Mouse (Mus musculus): ENCODE results near the gene Ocm. TPM values are rescaled to one million over a fixed set of nuclear protein-coding genes. Genes with fewer than 3 reads are reported as not detected.
A peak's percentile ranks its signal among the peaks of the same experiment; 100 is the strongest.
"Not testable (repeated sequence)": the region's sequence is repeated elsewhere in the genome, so short reads cannot be mapped to it uniquely, and the experiment has no call there.

Ocm gene
- total RNA-seq, 1 experiment from 2014 or later = not detected

DNA sequence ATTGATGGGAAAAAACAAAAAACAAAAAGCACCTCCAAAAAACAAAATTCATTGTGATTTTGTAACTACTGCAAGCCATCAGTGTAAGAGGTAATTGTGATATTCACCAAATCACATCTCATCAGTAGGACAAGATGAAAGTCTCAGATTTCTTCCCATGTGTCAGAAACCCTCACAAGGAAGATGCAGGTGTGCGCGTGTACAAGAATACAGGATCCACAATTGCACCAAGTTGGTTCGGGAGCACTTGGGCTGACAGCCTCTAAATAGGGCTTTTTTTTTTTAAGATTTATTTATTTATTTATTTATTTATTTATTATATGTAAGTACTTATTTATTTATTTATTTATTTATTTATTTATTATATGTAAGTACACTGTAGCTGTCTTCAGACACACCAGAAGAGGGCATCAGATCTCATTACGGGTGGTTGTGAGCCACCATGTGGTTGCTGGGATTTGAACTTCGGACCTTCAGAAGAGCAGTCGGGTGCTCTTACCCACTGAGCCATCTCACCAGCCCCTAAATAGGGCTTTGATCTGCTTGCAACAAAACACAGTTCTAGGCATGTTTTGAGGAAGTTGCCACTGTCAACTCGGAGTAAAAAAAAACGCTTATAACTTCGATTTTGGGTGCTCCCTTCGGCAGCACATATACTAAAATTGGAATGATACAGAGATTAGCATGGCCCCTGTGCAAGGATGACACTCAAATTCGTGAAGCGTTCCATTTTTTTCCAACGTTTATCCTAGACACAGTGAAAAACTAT is 12.9 kb downstream of the Ocm start:
- ATAC-seq (replicated peaks; ENCODE audit: insufficient number of reproducible peaks, low FRiP score, low TSS enrichment, poor library complexity, severe bottlenecking) = not testable (repeated sequence)

DNA sequence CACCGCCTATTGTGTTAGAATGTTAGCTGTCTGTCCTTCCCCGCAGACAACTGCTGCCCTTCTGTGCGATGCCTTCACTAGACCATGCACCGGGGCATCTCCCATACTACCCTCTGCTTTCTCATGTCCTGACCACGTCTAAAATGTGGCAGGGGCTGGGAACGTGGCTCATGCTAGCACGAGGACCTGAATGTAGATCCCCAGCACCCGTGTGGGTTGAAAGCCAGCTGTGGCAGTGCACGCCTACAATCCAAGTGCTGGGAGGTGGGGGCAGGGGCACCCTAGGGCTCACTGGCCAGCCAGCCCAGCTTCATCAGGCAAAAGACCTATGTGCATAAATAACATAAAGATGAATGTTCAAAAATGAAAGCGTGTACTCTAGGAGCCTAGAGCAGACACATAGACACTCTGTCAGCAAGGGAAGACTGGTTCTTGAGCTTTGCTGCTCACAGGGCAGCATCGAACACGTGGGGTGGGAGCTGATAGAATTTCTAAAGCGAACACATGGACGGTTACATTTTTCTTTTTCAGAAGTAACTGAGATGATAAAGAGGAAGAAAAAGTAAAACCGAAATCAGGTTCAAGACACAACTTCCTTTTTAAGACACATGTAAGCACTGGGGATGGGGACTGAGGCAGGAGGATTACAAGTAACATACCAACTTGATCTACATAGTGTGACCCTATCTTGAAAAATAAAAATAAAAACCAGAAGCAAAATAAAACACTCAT is 23.8 kb downstream of the Ocm start:
- peak; percentile 72 for ATAC-seq (replicated peaks; ENCODE audit: insufficient number of reproducible peaks, low FRiP score, low TSS enrichment, poor library complexity, severe bottlenecking)

DNA sequence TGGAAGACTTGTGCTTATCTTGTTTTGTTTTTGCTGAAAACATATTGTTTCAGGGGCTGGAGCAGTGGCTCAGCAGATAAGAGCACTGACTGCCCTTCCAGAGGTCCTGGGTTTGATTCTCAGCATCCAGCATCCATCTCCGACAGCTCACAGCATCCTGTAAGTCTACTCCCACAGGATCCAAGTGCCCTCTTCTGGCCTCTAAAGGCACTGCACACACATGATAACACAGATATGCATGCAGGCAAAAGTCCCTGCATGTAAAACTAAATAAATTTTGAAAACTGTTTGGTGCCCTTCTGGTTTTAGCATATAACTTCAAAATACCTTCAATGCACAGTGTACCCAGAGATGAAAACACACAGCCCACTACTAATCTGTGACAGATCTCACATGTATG is 27.1 kb downstream of the Ocm start:
- ATAC-seq (replicated peaks; ENCODE audit: insufficient number of reproducible peaks, low FRiP score, low TSS enrichment, poor library complexity, severe bottlenecking) = no peak

DNA sequence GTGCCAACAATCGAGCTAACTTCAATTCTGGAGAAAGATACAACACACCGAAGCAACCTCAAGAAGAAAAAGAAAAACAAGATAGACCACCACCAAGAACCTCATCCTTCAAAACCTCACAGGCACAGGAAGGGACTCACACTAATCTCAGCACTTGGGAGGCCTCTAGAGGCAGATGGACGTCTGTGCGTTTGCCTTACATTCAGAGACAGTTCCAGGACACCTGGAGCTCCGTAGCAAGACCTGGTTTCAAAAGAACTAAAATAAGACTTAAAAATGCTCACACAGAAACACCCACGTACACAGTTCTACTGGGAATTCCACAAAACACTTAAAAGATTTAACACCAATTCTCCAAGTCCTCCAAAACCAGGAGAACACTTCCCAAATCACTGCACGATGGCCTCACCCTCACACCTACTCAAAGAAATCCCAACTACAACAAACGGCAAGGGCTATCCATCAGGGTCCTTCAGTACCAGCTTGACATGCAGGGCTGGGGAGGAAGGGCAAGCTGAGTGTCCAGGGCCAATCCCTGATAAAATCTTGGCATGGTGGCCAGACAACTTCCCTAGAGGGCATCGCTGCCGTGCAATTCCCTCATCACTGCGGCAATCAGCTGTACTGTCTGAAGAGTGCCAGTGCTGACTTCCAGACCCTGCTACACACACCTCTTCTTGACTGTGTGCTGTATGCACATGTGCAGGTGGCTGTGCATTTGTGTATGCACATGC is 31.7 kb downstream of the Ocm start:
- ATAC-seq (replicated peaks; ENCODE audit: insufficient number of reproducible peaks, low FRiP score, low TSS enrichment, poor library complexity, severe bottlenecking) = no peak

DNA sequence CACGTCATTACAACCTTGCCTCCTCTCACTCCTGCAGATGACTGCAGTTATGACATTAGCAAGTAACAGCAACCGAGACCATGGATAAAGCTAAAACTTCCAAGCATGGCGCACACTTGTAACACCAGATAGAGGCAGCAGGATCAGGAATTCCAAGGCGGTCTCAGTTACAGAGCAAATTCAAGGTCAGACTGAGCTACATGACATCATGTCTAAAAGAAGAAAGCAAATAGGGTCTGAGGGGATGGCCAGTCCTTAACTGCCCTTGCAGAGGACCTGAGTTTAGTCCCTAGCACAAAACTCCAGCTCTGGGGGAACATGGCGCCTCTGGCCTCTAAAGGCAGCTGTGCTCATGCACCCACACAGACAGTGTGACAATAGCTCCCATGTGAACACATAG is 32.6 kb downstream of the Ocm start:
- ATAC-seq (replicated peaks; ENCODE audit: insufficient number of reproducible peaks, low FRiP score, low TSS enrichment, poor library complexity, severe bottlenecking) = no peak

DNA sequence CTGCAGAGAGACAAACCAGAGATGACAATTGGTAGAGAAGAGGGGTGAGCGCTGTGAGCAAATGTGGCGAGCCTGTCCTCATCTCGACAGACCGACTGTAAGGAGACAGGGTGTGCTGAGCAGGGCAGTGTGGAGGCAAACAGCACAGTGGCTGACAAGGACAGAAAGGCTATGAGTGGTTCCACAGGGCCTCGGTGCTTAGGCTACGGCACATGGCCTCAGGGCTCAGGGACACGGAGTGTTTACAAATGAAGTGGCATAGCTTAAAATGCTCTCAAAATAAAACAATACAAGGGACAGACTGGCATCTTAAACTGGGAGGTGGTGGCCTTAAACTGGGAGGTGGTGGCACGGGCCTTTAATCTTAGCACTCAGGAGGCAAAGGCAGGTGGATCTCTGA is 33.2 kb downstream of the Ocm start:
- ATAC-seq (replicated peaks; ENCODE audit: insufficient number of reproducible peaks, low FRiP score, low TSS enrichment, poor library complexity, severe bottlenecking) = no peak

DNA sequence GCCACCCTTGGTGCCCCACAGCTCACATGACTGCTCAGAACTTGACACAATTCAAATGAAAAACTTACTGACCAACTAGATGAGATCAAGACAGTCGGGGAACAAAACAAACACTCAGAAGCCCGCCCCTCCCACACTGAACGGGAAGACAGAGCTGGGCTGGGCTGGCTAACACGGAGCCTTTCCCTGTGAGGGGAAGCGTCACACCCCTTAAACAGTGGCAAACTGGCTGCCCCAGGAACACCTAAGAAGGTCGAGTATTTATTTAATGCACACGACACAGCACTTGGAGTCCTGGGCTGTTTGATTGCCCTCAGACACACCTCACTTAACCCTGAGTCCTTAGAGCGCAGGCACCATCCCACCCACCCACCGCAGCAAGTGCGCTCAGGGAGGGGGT is 33.8 kb downstream of the Ocm start:
- ATAC-seq (replicated peaks; ENCODE audit: insufficient number of reproducible peaks, low FRiP score, low TSS enrichment, poor library complexity, severe bottlenecking) = no peak

DNA sequence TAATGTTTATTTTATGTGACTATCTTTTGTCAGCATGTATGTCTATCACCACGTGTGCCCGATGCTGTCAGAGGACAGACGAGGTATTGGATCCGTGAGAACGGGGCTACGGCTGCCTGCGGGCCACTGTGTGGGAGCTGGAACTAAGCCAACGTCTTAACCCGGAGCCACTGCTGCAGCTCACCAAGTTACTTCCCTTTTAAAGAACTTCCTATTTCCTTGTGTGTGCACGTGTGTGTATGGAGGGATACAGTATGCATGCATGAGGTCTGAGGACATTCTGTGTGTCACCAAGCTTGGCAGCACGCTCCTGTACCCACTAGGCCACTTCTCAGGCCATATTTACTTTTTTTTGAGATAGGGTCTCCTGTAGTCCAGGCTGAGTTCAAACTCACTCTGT is 36.4 kb downstream of the Ocm start:
- peak; percentile 85 for ATAC-seq (replicated peaks; ENCODE audit: insufficient number of reproducible peaks, low FRiP score, low TSS enrichment, poor library complexity, severe bottlenecking)

DNA sequence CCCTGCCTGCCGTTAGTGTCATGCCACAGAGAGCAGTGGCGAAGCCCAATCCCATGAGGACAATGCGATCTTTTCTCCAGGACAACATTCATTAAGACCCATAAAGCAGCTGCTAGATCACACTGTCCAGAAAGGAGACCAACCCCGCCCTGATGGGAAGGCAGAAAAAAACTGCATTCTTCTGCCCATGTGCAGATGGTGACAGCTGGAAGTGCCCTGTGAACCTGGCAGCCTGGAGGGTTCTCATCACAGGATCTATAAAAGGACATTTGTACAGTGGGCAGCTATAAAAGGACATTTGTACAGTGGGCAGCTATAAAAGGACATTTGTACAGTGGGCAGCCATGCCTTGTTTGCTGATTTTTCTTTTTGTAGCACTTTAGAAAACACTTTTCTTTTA is 37.4 kb downstream of the Ocm start:
- no peak for ATAC-seq (replicated peaks; ENCODE audit: insufficient number of reproducible peaks, low FRiP score, low TSS enrichment, poor library complexity, severe bottlenecking)

DNA sequence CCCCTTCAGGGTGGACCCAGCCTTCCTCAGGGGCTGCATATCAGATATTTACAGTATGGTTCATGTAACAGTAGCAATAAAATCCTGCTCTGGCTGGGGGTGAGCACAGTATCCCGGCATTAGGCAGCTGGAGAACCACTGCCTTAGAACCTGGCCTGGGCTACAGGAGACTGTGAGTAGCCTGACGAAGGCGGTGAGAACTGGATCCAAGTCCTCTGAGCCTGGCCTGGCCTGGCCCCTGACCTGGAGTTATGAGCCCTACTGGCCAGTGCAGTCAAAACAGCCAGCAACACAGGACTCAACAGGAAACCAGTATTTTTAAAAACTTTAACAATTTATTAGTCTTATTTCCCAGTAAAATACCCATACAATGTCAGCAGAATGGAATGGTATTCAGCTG is 38.9 kb downstream of the Ocm start:
- no peak for ATAC-seq (replicated peaks; ENCODE audit: insufficient number of reproducible peaks, low FRiP score, low TSS enrichment, poor library complexity, severe bottlenecking)

DNA sequence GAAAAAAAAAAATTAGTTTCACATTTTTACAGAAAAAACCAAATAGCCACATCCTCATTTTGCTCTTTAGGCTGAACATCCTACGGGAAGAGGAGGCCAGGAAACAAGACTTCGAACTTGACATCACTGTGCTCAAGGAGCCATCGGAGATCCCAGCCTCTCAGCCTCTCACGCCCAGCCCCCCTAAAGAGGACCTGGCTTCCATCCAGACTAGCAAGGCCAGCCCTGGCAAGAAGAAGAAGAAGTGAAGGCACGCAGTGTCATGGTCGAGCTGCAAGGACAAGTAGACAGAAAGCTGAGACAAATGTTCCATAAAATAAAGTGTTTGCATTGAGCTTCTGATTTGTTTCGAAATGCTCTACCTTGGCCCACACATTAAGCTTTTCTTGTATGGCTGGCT is 41.1 kb downstream of the Ocm start:
- ATAC-seq (replicated peaks; ENCODE audit: insufficient number of reproducible peaks, low FRiP score, low TSS enrichment, poor library complexity, severe bottlenecking) = no peak

DNA sequence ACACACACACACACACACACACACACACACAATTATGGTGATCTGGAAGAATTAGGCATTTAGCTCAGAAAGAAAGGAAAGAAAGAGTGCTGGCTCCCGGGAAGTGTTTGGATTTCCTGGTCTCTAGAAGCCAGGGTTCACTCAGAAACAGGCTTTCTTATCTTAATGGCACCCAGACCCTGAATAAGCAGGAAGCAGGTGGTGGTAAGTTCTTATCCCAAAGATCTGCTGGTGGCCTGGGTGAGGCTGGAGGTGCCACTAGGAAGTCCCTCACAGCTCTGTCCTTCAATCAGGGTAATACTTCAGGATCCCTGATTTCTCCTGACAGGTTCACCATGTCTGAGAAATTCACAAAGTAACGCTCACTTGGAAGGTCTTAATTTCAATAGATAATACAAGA is 44.1 kb downstream of the Ocm start:
- no peak for ATAC-seq (replicated peaks; ENCODE audit: insufficient number of reproducible peaks, low FRiP score, low TSS enrichment, poor library complexity, severe bottlenecking)

DNA sequence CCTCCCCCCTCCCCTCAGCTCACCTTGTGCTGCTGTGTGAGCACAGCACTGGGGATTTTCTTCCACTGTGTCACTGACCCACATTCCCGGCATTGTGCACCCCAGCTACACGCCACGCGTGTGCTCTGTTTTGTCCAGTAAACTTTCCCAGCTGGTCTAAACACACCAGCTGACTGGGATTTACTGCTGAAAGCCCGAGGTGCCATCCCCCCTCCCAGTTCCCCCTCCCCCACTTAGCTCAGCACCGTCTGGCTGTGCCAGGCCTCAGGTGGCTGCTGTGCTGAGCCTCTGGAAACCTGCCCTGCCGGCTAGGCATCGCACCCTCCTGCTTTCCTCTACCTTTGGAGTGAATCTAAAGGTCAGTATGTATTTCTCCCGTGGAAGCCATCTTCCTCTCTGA is 45.6 kb downstream of the Ocm start:
- ATAC-seq (replicated peaks; ENCODE audit: insufficient number of reproducible peaks, low FRiP score, low TSS enrichment, poor library complexity, severe bottlenecking) = no peak

DNA sequence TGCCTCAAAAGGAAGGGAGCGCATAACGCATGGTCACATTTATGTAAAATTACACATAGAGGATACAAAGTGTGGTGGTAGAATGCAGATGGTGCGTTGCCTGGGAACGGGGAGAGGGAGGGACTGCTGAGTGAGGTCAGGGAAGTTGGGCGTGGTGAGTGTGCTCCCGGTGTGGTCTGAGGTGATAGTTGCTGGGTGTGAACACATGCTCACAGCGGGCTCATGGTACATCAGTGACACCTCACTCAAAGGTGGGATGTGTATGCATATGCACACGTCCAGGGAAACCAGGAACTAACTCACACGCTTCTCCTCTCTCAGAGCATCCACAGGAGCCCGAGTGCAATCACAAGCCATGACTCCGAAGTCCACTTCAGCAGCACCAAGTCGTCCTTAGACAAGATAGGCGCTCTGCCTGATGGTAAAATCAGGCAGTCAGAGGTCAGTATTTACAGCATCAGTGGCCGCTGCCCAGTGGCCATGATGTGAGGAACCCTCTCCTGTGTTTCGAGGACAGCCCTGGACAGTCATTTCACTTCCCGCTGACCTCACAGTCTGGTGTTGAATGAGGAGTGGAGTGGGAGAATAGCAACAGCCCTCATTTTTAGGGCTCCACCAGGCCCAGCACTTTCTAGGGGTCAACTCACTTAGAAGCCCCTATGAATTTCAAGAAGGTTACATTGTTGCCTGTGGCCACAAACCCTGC is 49.6 kb downstream of the Ocm start:
- 0 out of 2 replicates have a peak, but pooled peaks have one; percentile 55 for ATAC-seq (replicated peaks; ENCODE audit: insufficient number of reproducible peaks, low FRiP score, low TSS enrichment, poor library complexity, severe bottlenecking)

DNA sequence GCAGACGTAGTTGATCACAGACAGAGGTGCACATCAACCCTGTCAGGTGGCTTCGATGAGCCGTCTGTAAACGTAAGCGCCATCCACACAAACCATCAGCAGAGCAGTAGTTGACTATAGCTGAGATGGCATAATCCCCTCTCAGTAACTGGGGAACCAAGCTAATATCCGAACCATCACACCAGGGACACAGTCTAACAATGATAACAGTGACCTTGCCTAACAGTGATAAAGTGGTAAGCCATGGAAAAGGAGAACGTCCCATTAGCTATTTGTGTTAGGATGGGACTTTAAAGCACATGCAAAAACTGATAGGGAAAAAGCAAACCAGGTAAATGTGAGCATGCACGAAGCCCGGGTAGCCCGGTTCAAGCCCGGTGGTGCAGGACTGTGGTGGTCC is 50.2 kb downstream of the Ocm start:
- no peak for ATAC-seq (replicated peaks; ENCODE audit: insufficient number of reproducible peaks, low FRiP score, low TSS enrichment, poor library complexity, severe bottlenecking)

DNA sequence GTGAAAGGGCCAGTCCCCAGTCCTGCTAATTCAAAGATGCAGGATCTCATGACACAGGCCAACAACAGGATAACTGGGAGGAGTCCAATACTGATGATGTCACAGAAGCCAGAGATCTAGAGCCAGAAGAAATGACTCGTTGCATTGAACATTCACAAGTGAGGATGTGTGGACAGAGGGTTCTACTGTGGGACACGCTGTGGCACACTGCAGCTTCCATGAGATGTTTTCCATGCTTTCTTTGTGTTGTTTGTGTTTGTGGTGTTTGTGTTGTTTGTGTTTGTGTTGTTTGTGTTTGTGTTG is 50.9 kb downstream of the Ocm start:
- no peak for ATAC-seq (replicated peaks; ENCODE audit: insufficient number of reproducible peaks, low FRiP score, low TSS enrichment, poor library complexity, severe bottlenecking)

DNA sequence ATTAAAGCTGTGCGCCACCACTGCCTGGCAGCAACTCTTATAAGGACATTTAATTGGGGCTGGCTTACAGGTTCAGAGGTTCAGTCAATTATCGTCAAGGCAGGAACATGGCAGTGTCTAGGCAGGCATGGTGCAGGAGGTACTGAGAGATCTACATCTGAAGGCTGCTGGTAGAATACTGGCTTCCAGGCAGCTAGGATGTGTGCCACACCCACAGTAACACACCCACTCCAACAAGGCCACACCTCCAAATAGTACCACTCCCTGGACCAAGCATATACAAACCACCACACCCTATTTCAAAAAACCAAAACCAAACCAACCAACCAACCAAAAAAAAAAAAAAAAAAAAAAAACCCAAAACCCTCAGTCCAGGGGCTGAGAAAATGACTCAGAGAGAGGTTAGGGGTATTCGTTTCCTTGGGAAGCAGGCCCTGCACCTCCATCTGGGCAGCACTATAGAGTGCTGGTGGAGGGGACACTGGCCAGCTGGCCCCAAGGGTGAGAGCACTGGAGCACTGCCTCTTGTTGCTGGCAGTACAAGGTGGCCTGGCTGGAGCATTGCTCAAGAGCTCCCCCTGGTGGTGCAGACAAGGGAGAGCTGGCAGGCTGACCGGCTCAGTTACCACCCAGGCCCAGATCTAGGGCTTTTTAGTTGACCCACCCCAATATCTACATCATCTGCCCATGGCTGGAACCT is 51.4 kb downstream of the Ocm start:
- peak; percentile 95 for ATAC-seq (replicated peaks; ENCODE audit: insufficient number of reproducible peaks, low FRiP score, low TSS enrichment, poor library complexity, severe bottlenecking)

DNA sequence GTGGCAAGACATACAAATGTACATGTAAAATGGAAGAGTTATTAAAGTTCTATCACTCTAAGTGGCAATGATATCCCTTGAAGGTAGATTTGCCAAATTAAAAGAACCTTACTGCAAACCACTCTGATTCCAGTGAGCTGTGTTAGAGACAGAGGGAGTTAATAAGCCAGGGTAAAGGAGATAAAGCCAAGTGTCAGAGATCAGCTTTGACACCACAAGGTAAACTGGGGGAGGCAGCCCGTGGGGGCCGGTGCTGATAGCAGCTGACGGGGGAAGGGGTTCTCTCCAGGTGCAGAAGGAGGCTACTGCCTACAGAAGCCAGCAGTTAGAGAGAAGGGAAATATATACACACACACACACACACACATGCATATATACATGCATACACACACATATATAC is 53.8 kb downstream of the Ocm start:
- ATAC-seq (replicated peaks; ENCODE audit: insufficient number of reproducible peaks, low FRiP score, low TSS enrichment, poor library complexity, severe bottlenecking) = no peak

All from monocyte, adult 5-6 weeks (primary cell).